Mouse (Mus musculus) forebrain, embryonic 10.5 days (tissue): ENCODE measurements around the gene Tmc3. TPM values are rescaled to one million over a fixed set of nuclear protein-coding genes. Genes with fewer than 3 reads are reported as not detected.

Experiments
- DNase-seq: peaks from one replicate; pipeline ENCODE4 v3.0.0-alpha.2; 2017; ENCODE audit warnings: low spot score; ENCODE audit errors: extremely low spot score
- H3K27ac ChIP-seq: fragments of 300-500 bp; sonication (generic); 2 replicates; pipeline ENCODE4 v1.5.1; 2016; ENCODE audit warnings: mild to moderate bottlenecking
- H3K27me3 ChIP-seq: fragments of 300-500 bp; sonication (generic); 2 replicates; pipeline ENCODE4 v1.6.1; 2016; ENCODE audit warnings: mild to moderate bottlenecking; ENCODE audit not compliant: poor library complexity, severe bottlenecking
- H3K36me3 ChIP-seq: fragments of 300-500 bp; sonication (generic); replicated peaks from 2 replicates; pipeline ENCODE4 v1.6.1; 2016; ENCODE audit warnings: mild to moderate bottlenecking, moderate library complexity
- H3K4me1 ChIP-seq: fragments of 300-500 bp; sonication (generic); 2 replicates; pipeline ENCODE4 v1.6.1; 2016
- H3K4me3 ChIP-seq: fragments of 300-500 bp; sonication (generic); 2 replicates; pipeline ENCODE4 v1.5.1; 2016; ENCODE audit warnings: mild to moderate bottlenecking, moderate library complexity
- H3K9me3 ChIP-seq: fragments of 300-500 bp; sonication (generic); 2 replicates; pipeline ENCODE4 v1.6.1; 2016; ENCODE audit warnings: mild to moderate bottlenecking, moderate library complexity
- WGBS: fragments of 180-500 bp; shearing (Covaris S2); methylation state at CpG from one replicate; pipeline ENCODE4 v1.1.7; 2016; 5-methylcytosine and 5-hydroxymethylcytosine counted together
- polyA plus RNA-seq: library from polyadenylated mRNA; unstranded; fragments of >200 nt; fragmentation: Nextera tagmentation; extraction: Ambion mirVana; gene quantifications from 2 replicates; pipeline ENCODE4 v1.2.1, GENCODE M21; 2016

Tmc3 gene
- polyA plus RNA-seq, 1 experiment from 2014 or later, result 0.14 TPM

DNA sequence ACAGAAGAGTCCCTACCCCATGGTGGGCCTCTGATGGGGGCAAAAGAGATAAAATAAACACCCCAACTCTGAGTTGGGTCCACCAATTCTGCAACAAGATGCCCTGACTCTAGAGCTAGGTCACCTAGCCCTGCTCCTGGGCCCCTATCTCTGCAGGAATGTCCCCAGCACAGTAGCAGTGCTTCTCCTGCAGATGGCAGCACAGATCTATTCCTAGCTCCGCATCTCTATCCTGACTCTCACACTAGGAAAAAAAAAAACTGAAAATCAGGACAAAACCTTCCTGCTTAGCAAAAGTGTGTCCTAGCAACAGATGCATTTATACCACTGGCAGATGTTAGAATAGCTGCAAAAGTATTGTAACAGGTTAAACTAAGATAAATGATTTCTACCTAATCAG lies 84.0 kb downstream of the Tmc3 start:
- Histone ChIP-seq H3K4me1 (no peaks in the 10 kb centered on the region), H3K4me3 (no peak overlapping the region), H3K9me3 (no peaks in the 10 kb centered on the region), H3K27ac (no peak overlapping the region), H3K27me3 (no peaks in the 10 kb centered on the region), H3K36me3 (no peaks in the 10 kb centered on the region)
- WGBS, result 5% methylated on average over 1 of the region's 1 CpGs
- peak; percentile 24 for DNase-seq

DNA sequence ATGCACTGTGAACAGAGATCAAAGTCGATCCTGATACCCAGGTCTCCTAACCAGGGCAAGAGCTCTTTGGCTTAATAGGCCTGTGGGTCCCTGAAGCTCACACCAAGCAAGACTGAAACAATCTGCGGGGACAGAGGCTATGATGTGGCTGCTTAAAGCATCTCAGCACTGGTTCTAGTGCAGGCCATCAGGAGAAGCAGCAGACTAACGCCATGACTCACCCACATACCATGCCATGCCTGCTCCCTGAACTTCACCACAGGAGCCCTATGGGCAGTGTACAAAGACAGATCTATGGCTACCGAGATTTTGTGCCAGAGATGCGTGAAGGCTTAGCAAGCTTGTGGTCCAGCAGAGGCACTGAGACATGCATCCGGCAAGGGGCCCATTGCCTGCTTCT lies 86.8 kb downstream of the Tmc3 start:
- Histone ChIP-seq H3K27me3 (no peaks in the 10 kb centered on the region), H3K36me3 (no peaks in the 10 kb centered on the region), H3K9me3 (no peaks in the 10 kb centered on the region), H3K4me1 (no peaks in the 10 kb centered on the region), H3K27ac (no peak overlapping the region), H3K4me3 (no peak overlapping the region)
- no peak for DNase-seq
- WGBS, result 89% methylated on average over 6 of the region's 6 CpGs

Other genes with a start within 250 kb of the Tmc3 start
- 12.6 and 14.2 TPM in 2 replicates for gene Stard5, start 47.0 kb downstream of the Tmc3 start, polyA plus RNA-seq
- gene Il16, start 160.8 kb downstream of the Tmc3 start, polyA plus RNA-seq, result 0.76 and 0.95 TPM in 2 replicates
- gene Cfap161, start 210.0 kb downstream of the Tmc3 start, polyA plus RNA-seq, result 0.12 TPM in 1 of 2 replicates, not detected in the other